Mouse (Mus musculus) neural tube, embryonic 11.5 days (tissue): ENCODE data around the gene Milr1. TPM values are rescaled to one million over a fixed set of nuclear protein-coding genes. Genes with fewer than 3 reads are reported as not detected.
"Not testable (repeated sequence)": the region's sequence is repeated elsewhere in the genome, so short reads cannot be mapped to it uniquely, and the experiment has no call there.

Experiments used
- ATAC-seq: fragments of 200-750 bp; cut with Nextera tagmentation; 2 replicates; pipeline ENCODE4 v1.8.0; 2017; ENCODE audit warnings: moderate number of reproducible peaks, mild to moderate bottlenecking, moderate TSS enrichment, moderate library complexity; ENCODE audit not compliant: insufficient read depth, low FRiP score, low TSS enrichment
- DNase-seq: peaks from one replicate; pipeline ENCODE4 v3.0.0-alpha.2; 2015; ENCODE audit warnings: low spot score
- H3K27ac ChIP-seq: fragments of 300-500 bp; sonication (generic); 2 replicates; pipeline ENCODE4 v1.5.1; 2014; ENCODE audit warnings: low read depth, mild to moderate bottlenecking, low read length
- H3K27me3 ChIP-seq: fragments of 300-500 bp; sonication (generic); 2 replicates; pipeline ENCODE4 v1.6.1; 2014; ENCODE audit warnings: mild to moderate bottlenecking, low read length, mixed read lengths; ENCODE audit not compliant: control insufficient read depth, insufficient read depth
- H3K36me3 ChIP-seq: fragments of 300-500 bp; sonication (generic); 2 replicates; pipeline ENCODE4 v1.6.1; 2014; ENCODE audit warnings: mild to moderate bottlenecking, low read length, moderate library complexity, mixed read lengths; ENCODE audit not compliant: control insufficient read depth, insufficient read depth
- H3K4me1 ChIP-seq: fragments of 300-500 bp; sonication (generic); 2 replicates; pipeline ENCODE4 v1.6.1; 2014; ENCODE audit warnings: low read length, mixed read lengths; ENCODE audit not compliant: control insufficient read depth, insufficient read depth
- H3K4me2 ChIP-seq: fragments of 300-500 bp; sonication (generic); 2 replicates; pipeline ENCODE4 v1.6.1; 2014; ENCODE audit warnings: low read depth, mild to moderate bottlenecking, moderate library complexity
- H3K4me3 ChIP-seq: fragments of 300-500 bp; sonication (generic); 2 replicates; pipeline ENCODE4 v1.5.1; 2014; ENCODE audit warnings: low read depth, low read length
- H3K9ac ChIP-seq: fragments of 300-500 bp; sonication (generic); 2 replicates; pipeline ENCODE4 v1.6.1; 2014; ENCODE audit warnings: mild to moderate bottlenecking, low read length
- H3K9me3 ChIP-seq: fragments of 300-500 bp; sonication (generic); 2 replicates; pipeline ENCODE4 v1.6.1; 2016; ENCODE audit warnings: low read length; ENCODE audit not compliant: control insufficient read depth
- WGBS: fragments of 180-500 bp; shearing (Covaris S2); extraction: QIAGEN DNeasy Blood & Tissue Kit; methylation state at CpG from one replicate; pipeline ENCODE4 v1.1.7; 2014; 5-methylcytosine and 5-hydroxymethylcytosine counted together
- polyA plus RNA-seq: library from polyadenylated mRNA; unstranded; fragments of >200 nt; fragmentation: Nextera tagmentation; extraction: Ambion mirVana; gene quantifications from 2 replicates; pipeline ENCODE4 v1.2.1, GENCODE M21; 2014

Milr1 gene
- polyA plus RNA-seq, 1 experiment from 2014 or later, result 0.61 TPM

DNA sequence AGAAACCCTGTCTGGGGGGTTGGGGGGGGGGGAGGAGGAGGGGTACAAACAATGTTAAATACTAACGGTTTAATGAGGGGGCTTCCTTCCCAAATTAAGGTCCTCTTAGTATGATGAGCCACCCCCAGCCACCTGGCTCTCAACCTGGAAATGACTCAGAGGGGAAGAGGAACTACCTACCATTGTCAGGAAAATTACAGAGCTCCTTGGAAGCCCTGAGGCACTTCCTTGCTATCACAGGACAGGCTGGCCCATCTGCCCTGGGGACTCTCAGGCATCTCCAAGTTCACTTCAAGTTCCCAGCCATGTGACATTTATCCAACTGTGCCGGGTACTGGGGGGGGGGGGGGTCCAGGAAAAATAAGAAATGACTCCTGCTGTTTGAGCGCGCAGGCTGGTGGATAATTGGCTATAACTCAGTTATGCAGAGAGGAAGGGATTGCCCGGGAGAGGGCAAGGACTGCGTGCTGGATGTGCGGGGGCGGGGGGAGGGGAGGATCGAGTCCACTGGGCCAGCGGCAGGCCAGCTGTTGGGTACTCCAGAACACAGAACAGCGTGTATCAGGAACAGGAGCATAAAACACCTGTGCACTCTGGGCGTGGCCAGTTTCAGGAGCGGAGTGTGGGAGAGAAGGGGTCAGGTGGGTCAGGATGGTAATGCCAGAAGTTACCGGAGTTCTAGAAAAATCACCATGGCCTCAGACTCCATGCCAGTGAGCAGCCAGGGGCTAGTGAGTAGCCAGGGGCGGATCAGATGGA, 41.6 kb upstream of the Milr1 start:
- Histone ChIP-seq H3K4me2 (no peak overlapping the region; the same call in 1 of the 2 replicates), H3K27ac (no peak overlapping the region), H3K36me3 (no peaks in the 10 kb centered on the region), H3K27me3 (no peaks in the 10 kb centered on the region), H3K4me1 (no peaks in the 10 kb centered on the region), H3K9ac (no peak overlapping the region), H3K4me3 (no peak overlapping the region), H3K9me3 (no peaks in the 10 kb centered on the region)
- no peak for DNase-seq
- 29% methylated on average over 15 of the region's 15 CpGs for WGBS
- no peak for ATAC-seq

DNA sequence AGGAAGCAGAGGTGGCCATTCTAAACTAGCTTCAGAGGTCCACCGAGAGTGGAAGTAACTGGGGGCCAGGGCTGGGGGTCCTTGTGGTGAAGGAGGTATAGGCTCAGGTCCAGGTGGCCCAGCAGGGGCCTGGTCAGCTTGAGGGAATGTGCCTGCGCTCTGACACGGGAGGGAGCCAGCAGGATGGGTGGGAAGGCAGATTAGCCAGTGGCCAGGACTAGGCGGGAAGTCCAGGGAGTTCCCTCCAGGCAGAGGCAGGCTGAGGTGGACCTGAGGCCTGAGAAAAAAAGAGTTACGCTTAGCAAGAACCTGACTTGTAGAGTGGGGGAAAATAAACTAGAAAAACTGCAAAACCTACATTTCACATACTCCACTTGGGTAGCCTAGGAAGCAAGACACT, 40.2 kb upstream of the Milr1 start:
- no peak overlapping the region for H3K4me3 ChIP-seq
- no peak overlapping the region for H3K9ac ChIP-seq
- H3K4me1 ChIP-seq, result no peaks in the 10 kb centered on the region
- no peaks in the 10 kb centered on the region for H3K9me3 ChIP-seq
- 70% methylated on average over 5 of the region's 5 CpGs for WGBS
- DNase-seq (no peak), ATAC-seq (no peak)
- H3K27me3 ChIP-seq, result no peaks in the 10 kb centered on the region
- no peak overlapping the region for H3K4me2 ChIP-seq
- H3K27ac ChIP-seq, result no peak overlapping the region
- no peaks in the 10 kb centered on the region for H3K36me3 ChIP-seq

DNA sequence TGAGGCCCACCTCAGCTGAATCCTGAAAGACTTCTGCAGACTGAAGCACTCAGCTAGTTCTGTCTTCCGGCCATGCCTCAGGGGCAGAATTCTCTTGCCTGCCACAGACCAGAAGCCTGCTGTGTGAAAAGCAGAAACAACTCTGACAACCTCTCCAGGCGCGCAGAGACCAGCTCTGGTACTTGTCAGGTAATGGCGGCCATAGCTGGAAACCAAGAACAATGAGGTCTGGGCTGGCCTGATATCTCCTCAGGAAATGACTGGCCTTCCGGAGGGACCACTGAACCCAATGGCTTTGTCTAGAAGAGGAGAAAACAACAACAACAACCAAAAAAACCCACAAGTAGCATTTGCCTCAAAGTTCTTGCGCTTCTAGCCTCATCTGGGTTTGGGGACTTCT, 36.0 kb upstream of the Milr1 start:
- no peaks in the 10 kb centered on the region for H3K36me3 ChIP-seq
- H3K27ac ChIP-seq, result no peak overlapping the region
- H3K4me3 ChIP-seq, result no peak overlapping the region
- DNase-seq (no peak), ATAC-seq (no peak)
- WGBS, result 80% methylated on average over 6 of the region's 6 CpGs
- no peaks in the 10 kb centered on the region for H3K9me3 ChIP-seq
- H3K4me1 ChIP-seq, result no peaks in the 10 kb centered on the region
- H3K27me3 ChIP-seq, result no peaks in the 10 kb centered on the region
- H3K9ac ChIP-seq, result no peak overlapping the region
- H3K4me2 ChIP-seq, result no peak overlapping the region

DNA sequence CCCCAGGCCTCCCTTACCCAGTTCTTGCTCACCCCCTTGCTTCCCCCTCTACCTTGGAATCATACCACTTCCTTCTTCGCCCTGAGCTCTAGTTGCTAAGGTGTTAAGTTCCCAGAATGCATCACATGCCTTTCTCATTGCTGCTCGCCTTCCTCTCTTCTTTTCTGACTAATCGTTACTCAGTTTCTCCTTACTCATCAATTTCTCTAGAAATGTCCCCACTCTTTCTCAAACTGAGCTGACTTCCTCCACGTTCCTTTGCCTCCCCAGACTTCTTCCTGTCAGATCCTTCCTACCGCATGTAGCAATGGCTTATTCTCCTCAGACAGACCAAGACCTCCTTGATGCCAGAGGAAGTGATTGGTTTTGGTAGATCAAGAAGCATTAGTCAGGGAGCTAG, 34.5 kb upstream of the Milr1 start:
- Histone ChIP-seq H3K27me3 (no peaks in the 10 kb centered on the region), H3K4me2 (no peak overlapping the region), H3K27ac (no peak overlapping the region), H3K9me3 (no peaks in the 10 kb centered on the region), H3K4me3 (no peak overlapping the region), H3K4me1 (no peaks in the 10 kb centered on the region), H3K9ac (no peak overlapping the region), H3K36me3 (no peaks in the 10 kb centered on the region)
- 87% methylated on average over 5 of the region's 5 CpGs for WGBS
- ATAC-seq, result no peak
- no peak for DNase-seq

DNA sequence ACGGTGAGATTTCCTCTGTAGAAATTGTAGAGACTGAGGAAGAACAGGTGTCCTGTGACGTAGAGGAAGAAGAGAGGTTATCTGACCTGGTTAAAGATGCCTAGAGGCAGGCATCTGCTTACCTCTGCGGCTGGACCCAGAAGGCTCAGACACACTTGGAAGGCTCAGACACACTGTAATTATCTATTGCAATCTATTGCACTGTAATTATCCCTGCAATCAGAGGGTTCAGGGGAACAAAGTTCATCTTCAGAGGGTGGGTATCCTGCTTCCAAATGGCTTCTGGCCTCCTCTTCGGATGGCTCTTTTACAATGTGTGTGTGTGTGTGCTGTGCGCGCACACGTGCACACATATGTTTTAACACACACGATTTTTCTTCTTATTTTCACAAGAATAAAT, 30.6 kb upstream of the Milr1 start:
- Histone ChIP-seq H3K4me3 (no peak overlapping the region), H3K36me3 (no peaks in the 10 kb centered on the region), H3K9ac (no peak overlapping the region), H3K27me3 (no peaks in the 10 kb centered on the region), H3K4me2 (no peak overlapping the region), H3K27ac (no peak overlapping the region), H3K9me3 (no peaks in the 10 kb centered on the region), H3K4me1 (no peaks in the 10 kb centered on the region)
- no peak for ATAC-seq
- WGBS, result 89% methylated on average over 8 of the region's 8 CpGs
- no peak for DNase-seq

DNA sequence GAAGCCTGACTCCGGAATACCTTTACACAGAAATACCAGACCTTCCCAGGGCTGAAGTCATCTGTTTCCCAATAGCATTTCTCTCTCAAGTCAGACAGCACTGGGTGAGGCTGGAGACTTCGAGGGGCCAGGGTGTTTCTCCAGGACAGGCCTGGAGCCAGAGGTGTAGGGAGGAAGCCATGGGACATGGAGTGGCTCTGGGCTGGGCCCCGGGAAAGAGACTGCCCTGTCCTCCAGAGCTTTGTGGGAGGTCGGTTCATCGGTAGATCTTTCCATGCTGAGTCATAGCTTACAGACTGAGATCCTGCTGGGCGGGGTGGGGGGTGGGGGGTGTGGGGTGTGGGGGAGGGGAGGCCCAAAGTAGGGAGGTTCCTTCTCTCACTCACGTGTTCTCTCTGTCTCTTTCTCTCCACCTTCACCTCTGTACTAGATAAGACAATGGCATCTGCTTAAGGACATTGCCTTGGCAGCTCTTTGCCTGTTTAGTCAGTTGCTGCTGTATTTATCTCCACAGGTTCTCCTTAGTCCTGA, 28.1 kb upstream of the Milr1 start:
- no peak for ATAC-seq
- H3K4me2 ChIP-seq, result no peak overlapping the region
- H3K36me3 ChIP-seq, result no peaks in the 10 kb centered on the region
- no peaks in the 10 kb centered on the region for H3K9me3 ChIP-seq
- H3K4me1 ChIP-seq, result no peaks in the 10 kb centered on the region
- no peak overlapping the region for H3K27ac ChIP-seq
- no peak overlapping the region for H3K9ac ChIP-seq
- WGBS, result 9% methylated on average over 6 of the region's 7 CpGs
- no peak overlapping the region for H3K4me3 ChIP-seq
- no peaks in the 10 kb centered on the region for H3K27me3 ChIP-seq
- DNase-seq, result no peak

DNA sequence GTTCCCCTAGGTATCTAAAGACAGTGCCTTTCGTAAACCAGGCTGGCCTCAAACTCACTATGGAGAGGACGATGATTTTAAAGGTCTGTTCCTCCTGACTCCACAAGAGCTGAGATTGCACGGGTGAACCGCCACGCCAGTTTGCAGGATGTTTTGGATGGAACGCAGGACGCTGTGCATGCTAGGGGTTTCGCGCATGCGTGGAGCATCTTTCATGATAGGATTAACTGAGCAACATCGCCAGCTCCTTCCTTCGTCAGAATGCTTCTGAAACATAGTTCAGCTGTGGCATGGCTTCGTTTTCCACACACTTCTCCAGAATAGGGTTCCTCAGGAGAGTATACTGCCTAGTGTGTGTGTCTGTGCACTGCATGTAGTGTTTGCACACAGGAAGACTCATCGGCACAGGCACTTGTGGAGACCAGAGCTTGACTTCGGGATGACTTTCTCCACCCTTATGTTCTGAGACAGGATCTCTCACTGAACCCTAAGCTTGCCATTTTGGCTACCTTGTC, 27.4 kb upstream of the Milr1 start:
- DNase-seq (no peak), ATAC-seq (no peak)
- Histone ChIP-seq H3K36me3 (no peaks in the 10 kb centered on the region), H3K27me3 (no peaks in the 10 kb centered on the region), H3K27ac (no peak overlapping the region), H3K9me3 (no peaks in the 10 kb centered on the region), H3K4me3 (no peak overlapping the region), H3K4me2 (no peak overlapping the region), H3K9ac (no peak overlapping the region), H3K4me1 (no peaks in the 10 kb centered on the region)
- WGBS, result 76% methylated on average over 15 of the region's 15 CpGs

DNA sequence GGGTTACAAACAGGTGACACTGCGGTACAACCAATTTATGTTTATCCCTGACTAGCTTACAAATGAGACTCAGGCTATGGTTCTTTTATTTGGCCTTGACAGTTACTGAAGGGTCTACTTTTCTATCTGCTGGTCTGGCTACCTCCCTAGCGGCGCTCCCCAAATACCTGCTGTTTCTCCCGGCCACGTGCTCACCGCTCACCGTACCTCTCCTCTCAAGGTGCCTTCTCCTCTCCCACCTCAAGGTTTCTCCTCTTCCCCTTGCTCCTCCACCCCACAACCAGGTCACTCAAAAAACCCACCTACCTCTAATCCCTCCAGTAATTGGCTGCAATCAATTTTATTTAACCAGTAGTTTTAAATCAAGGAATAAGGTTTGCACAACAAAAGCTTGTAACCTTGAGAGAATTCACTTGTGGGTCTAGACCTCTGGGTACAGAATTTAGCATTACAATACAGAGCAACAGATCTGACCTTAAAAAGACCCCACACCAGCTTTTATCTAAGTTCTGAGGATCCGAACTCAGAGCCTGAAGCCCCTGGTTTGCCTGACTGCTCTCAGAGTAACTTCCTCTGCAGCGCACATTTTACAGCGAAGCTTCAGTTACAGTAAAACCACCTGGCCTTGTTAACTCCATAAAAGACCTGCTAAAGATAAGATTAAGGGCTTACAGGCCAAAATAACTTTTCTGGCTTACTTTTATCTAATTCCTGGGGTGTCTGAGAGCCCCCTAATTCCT, 26.7 kb upstream of the Milr1 start:
- 88% methylated on average over 10 of the region's 10 CpGs for WGBS

DNA sequence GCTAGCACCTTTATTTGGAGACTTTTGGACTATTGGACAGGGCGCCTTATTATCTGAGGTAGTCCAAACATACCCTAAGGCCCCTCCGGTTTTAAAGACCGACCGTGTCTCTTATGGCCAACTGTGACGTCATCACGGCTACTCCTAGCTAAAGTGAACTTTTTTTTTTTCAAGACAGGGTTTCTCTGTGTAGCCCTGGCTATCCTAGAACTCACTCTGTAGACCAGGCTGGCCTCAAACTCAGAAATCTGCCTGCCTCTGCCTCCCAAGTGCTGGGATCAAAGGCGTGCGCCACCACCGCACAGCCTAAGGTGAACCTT, 26.1 kb upstream of the Milr1 start:
- H3K4me3 ChIP-seq, H3K9ac ChIP-seq, H3K4me1 ChIP-seq, H3K36me3 ChIP-seq, ATAC-seq, H3K27ac ChIP-seq, DNase-seq, H3K9me3 ChIP-seq, H3K4me2 ChIP-seq, H3K27me3 ChIP-seq: not testable (repeated sequence)
- 93% methylated on average over 9 of the region's 9 CpGs for WGBS

More for the DNA sequence above, 26.7 kb upstream of the Milr1 start:
- Histone ChIP-seq H3K4me3 (no peak overlapping the region), H3K9me3 (no peaks in the 10 kb centered on the region), H3K9ac (no peak overlapping the region), H3K4me1 (no peaks in the 10 kb centered on the region), H3K27me3 (no peaks in the 10 kb centered on the region), H3K36me3 (no peaks in the 10 kb centered on the region), H3K27ac (no peak overlapping the region), H3K4me2 (no peak overlapping the region)
- DNase-seq (no peak), ATAC-seq (no peak)
